Mouse (Mus musculus): ENCODE data around the gene Tnfrsf14.

- TF ChIP-seq GATA1 (IDR thresholded peaks at IDR 0.05; ENCODE audit: borderline replicate concordance, low read length), result no peak
- no peak for TF ChIP-seq CTCF (IDR thresholded peaks at IDR 0.05; ENCODE audit: low read depth, low read length)
- no peak for TF ChIP-seq TAL1 (conservative IDR thresholded peaks at IDR 0.05; ENCODE audit: low read depth, low read length)
- TF ChIP-seq POLR2AphosphoS5 (IDR thresholded peaks at IDR 0.05; ENCODE audit: insufficient replicate concordance, low read depth, low read length), result no peak
- no peak for TF ChIP-seq GATA2 (IDR thresholded peaks at IDR 0.05; ENCODE audit: borderline replicate concordance, low read depth, low read length)
Observed at GRCm38 (mm10) chr4:154937746-154938145, 9.4 kb upstream of the Tnfrsf14 start.
